Mouse (Mus musculus): ENCODE results near the gene Rtl3. TPM values are rescaled to one million over a fixed set of nuclear protein-coding genes. Genes with fewer than 3 reads are reported as not detected.

The Rtl3 gene
- polyA plus RNA-seq, 1 experiment from 2014 or later, result 68.5 TPM

Other genes with a start within 250 kb of the Rtl3 start
- 1.6 and 1.8 TPM in 2 replicates for gene Cysltr1, start 237.0 kb downstream of the Rtl3 start, polyA plus RNA-seq (2015; fragmentation: Nextera tagmentation; extraction: Ambion mirVana)
- gene Lpar4, start 80.0 kb upstream of the Rtl3 start, polyA plus RNA-seq (2015; fragmentation: Nextera tagmentation; extraction: Ambion mirVana), result 28.0 and 29.9 TPM in 2 replicates
- gene P2ry10, start 247.8 kb upstream of the Rtl3 start, polyA plus RNA-seq (2015; fragmentation: Nextera tagmentation; extraction: Ambion mirVana), result 0.21 and 0.24 TPM in 2 replicates

All from embryonic facial prominence, embryonic 15.5 days (tissue).